Mouse (Mus musculus): ENCODE measurements at regions not wholly inside any gene's neighbourhood (a gene's known extent, or its start where the extent isn't known, plus 50 kb on each side); places are given as distances from the start of the nearest gene placed in this dataset.
"Not testable (repeated sequence)": the region's sequence is repeated elsewhere in the genome, so short reads cannot be mapped to it uniquely, and the experiment has no call there.

- Histone ChIP-seq H3K4me2 (no peak overlapping the region), H3K9me3 (0 out of 2 replicates have a peak, but pooled peaks cover 8% of the 10 kb centered on the region), H3K9ac (replicated peaks) (no peak overlapping the region), H3K27ac (no peak overlapping the region), H3K4me1 (replicated peaks) (no peaks in the 10 kb centered on the region), H3K27me3 (0 out of 2 replicates have a peak, but pooled peaks cover 1% of the 10 kb centered on the region), H3K36me3 (no peaks in the 10 kb centered on the region), H3K4me3 (replicated peaks) (no peak overlapping the region)
- ATAC-seq (ENCODE audit: insufficient number of reproducible peaks, insufficient read depth, low FRiP score, low TSS enrichment, low read depth) = no peak
- 89% methylated on average over 4 of the region's 4 CpGs for WGBS
Measured at GRCm38 (mm10) chr2:10658317-10658716, 288.0 kb downstream of the Sfmbt2 start.

- not testable (repeated sequence) for H3K36me3 ChIP-seq
Measured at GRCm38 (mm10) chr2:10667915-10668314, 297.6 kb downstream of the Sfmbt2 start.

GRCm38 (mm10) chr2:10670423-10671298, 300.4 kb downstream of the Sfmbt2 start:
- Histone ChIP-seq H3K9ac (replicated peaks) (no peak overlapping the region), H3K4me1 (replicated peaks) (peaks cover 26% of the 10 kb centered on the region), H3K4me2 (no peak overlapping the region), H3K27me3 (peaks cover 14% of the 10 kb centered on the region), H3K9me3 (no peaks in the 10 kb centered on the region), H3K27ac (no peak overlapping the region), H3K4me3 (replicated peaks) (no peak overlapping the region), H3K36me3 (no peaks in the 10 kb centered on the region)
- ATAC-seq (ENCODE audit: insufficient number of reproducible peaks, insufficient read depth, low FRiP score, low TSS enrichment, low read depth) = peak; percentile 38; the same call in 1 of the 2 replicates
- 41% methylated on average over 7 of the region's 7 CpGs for WGBS

More at GRCm38 (mm10) chr2:10667915-10668314, 297.6 kb downstream of the Sfmbt2 start:
- H3K4me2 ChIP-seq; H3K4me3 ChIP-seq (replicated peaks); ATAC-seq (ENCODE audit: insufficient number of reproducible peaks, insufficient read depth, low FRiP score, low TSS enrichment, low read depth); H3K9me3 ChIP-seq; H3K9ac ChIP-seq (replicated peaks); H3K27ac ChIP-seq: not testable (repeated sequence)
- peaks cover 13% of the 10 kb centered on the region for H3K27me3 ChIP-seq
- WGBS = 73% methylated on average over 1 of the region's 1 CpGs
- H3K4me1 ChIP-seq (replicated peaks) = peaks cover 21% of the 10 kb centered on the region

- peaks cover 15% of the 10 kb centered on the region for H3K27me3 ChIP-seq
- no peak for ATAC-seq (ENCODE audit: insufficient number of reproducible peaks, insufficient read depth, low FRiP score, low TSS enrichment, low read depth)
- H3K27ac ChIP-seq = no peak overlapping the region
- H3K4me2 ChIP-seq = no peak overlapping the region
- H3K4me1 ChIP-seq (replicated peaks) = peaks cover 26% of the 10 kb centered on the region
- no peaks in the 10 kb centered on the region for H3K9me3 ChIP-seq
- WGBS = 59% methylated on average over 2 of the region's 2 CpGs
- no peaks in the 10 kb centered on the region for H3K36me3 ChIP-seq
- H3K4me3 ChIP-seq (replicated peaks) = no peak overlapping the region
- H3K9ac ChIP-seq (replicated peaks) = no peak overlapping the region
Measured at GRCm38 (mm10) chr2:10671299-10671632, 301.0 kb downstream of the Sfmbt2 start.

GRCm38 (mm10) chr2:10672196-10672595, 301.9 kb downstream of the Sfmbt2 start:
- Histone ChIP-seq H3K27ac (no peak overlapping the region), H3K4me3 (replicated peaks) (no peak overlapping the region), H3K36me3 (no peaks in the 10 kb centered on the region), H3K4me2 (no peak overlapping the region), H3K9me3 (no peaks in the 10 kb centered on the region), H3K9ac (replicated peaks) (no peak overlapping the region), H3K27me3 (peaks cover 15% of the 10 kb centered on the region), H3K4me1 (replicated peaks) (peaks cover 26% of the 10 kb centered on the region)
- 94% methylated on average over 4 of the region's 4 CpGs for WGBS
- ATAC-seq (ENCODE audit: insufficient number of reproducible peaks, insufficient read depth, low FRiP score, low TSS enrichment, low read depth) = no peak

GRCm38 (mm10) chr2:10674738-10675349, 304.5 kb downstream of the Sfmbt2 start:
- Histone ChIP-seq H3K4me1 (replicated peaks) (peaks cover 26% of the 10 kb centered on the region), H3K4me2 (no peak overlapping the region), H3K4me3 (replicated peaks) (no peak overlapping the region), H3K9me3 (no peaks in the 10 kb centered on the region), H3K9ac (replicated peaks) (no peak overlapping the region), H3K27ac (no peak overlapping the region), H3K36me3 (no peaks in the 10 kb centered on the region), H3K27me3 (peaks cover 11% of the 10 kb centered on the region)
- WGBS = 30% methylated on average over 6 of the region's 6 CpGs
- ATAC-seq (ENCODE audit: insufficient number of reproducible peaks, insufficient read depth, low FRiP score, low TSS enrichment, low read depth) = no peak

GRCm38 (mm10) chr2:10701459-10701858, 331.1 kb downstream of the Sfmbt2 start:
- Histone ChIP-seq H3K27me3 (no peaks in the 10 kb centered on the region), H3K4me1 (replicated peaks) (no peaks in the 10 kb centered on the region), H3K27ac (no peak overlapping the region), H3K9me3 (no peaks in the 10 kb centered on the region), H3K9ac (replicated peaks) (no peak overlapping the region), H3K36me3 (no peaks in the 10 kb centered on the region), H3K4me3 (replicated peaks) (no peak overlapping the region), H3K4me2 (no peak overlapping the region)
- 41% methylated on average over 10 of the region's 10 CpGs for WGBS
- no peak for ATAC-seq (ENCODE audit: insufficient number of reproducible peaks, insufficient read depth, low FRiP score, low TSS enrichment, low read depth)

- no peak for ATAC-seq (ENCODE audit: insufficient number of reproducible peaks, insufficient read depth, low FRiP score, low TSS enrichment, low read depth)
- Histone ChIP-seq H3K27ac (no peak overlapping the region), H3K4me2 (no peak overlapping the region), H3K4me1 (replicated peaks) (no peaks in the 10 kb centered on the region), H3K4me3 (replicated peaks) (no peak overlapping the region), H3K36me3 (no peaks in the 10 kb centered on the region), H3K27me3 (no peaks in the 10 kb centered on the region), H3K9ac (replicated peaks) (no peak overlapping the region), H3K9me3 (no peaks in the 10 kb centered on the region)
- 74% methylated on average over 5 of the region's 5 CpGs for WGBS
Measured at GRCm38 (mm10) chr2:10718366-10718765, 348.1 kb downstream of the Sfmbt2 start.

- H3K4me2 ChIP-seq; H3K9ac ChIP-seq (replicated peaks); H3K9me3 ChIP-seq; H3K36me3 ChIP-seq; H3K4me1 ChIP-seq (replicated peaks); H3K27me3 ChIP-seq; H3K27ac ChIP-seq; H3K4me3 ChIP-seq (replicated peaks); ATAC-seq (ENCODE audit: insufficient number of reproducible peaks, insufficient read depth, low FRiP score, low TSS enrichment, low read depth): not testable (repeated sequence)
- 91% methylated on average over 5 of the region's 5 CpGs for WGBS
Measured at GRCm38 (mm10) chr2:10734337-10734736, 364.0 kb downstream of the Sfmbt2 start.

GRCm38 (mm10) chr2:10736696-10737457, 366.6 kb downstream of the Sfmbt2 start:
- no peaks in the 10 kb centered on the region for H3K9me3 ChIP-seq
- H3K4me2 ChIP-seq = peak overlapping the region; percentile 33
- H3K4me3 ChIP-seq (replicated peaks) = no peak overlapping the region
- peaks cover 5% of the 10 kb centered on the region for H3K4me1 ChIP-seq (replicated peaks)
- peak overlapping the region; percentile 69 for H3K27ac ChIP-seq
- peak; percentile 83 for ATAC-seq (ENCODE audit: insufficient number of reproducible peaks, insufficient read depth, low FRiP score, low TSS enrichment, low read depth)
- WGBS = 36% methylated on average over 13 of the region's 13 CpGs
- no peaks in the 10 kb centered on the region for H3K27me3 ChIP-seq
- H3K36me3 ChIP-seq = no peaks in the 10 kb centered on the region
- H3K9ac ChIP-seq (replicated peaks) = no peak overlapping the region

GRCm38 (mm10) chr2:10737458-10737775, 367.1 kb downstream of the Sfmbt2 start:
- no peak overlapping the region for H3K9ac ChIP-seq (replicated peaks)
- peak; percentile 61 for ATAC-seq (ENCODE audit: insufficient number of reproducible peaks, insufficient read depth, low FRiP score, low TSS enrichment, low read depth)
- no peak overlapping the region for H3K4me3 ChIP-seq (replicated peaks)
- no peaks in the 10 kb centered on the region for H3K36me3 ChIP-seq
- H3K9me3 ChIP-seq = no peaks in the 10 kb centered on the region
- H3K27ac ChIP-seq = peak overlapping the region; percentile 69
- peaks cover 5% of the 10 kb centered on the region for H3K4me1 ChIP-seq (replicated peaks)
- WGBS = 64% methylated on average over 9 of the region's 9 CpGs
- peak overlapping the region; percentile 33 for H3K4me2 ChIP-seq
- H3K27me3 ChIP-seq = no peaks in the 10 kb centered on the region

Measured in limb, embryonic 12.5 days (tissue).